Mouse (Mus musculus) forebrain, embryonic 14.5 days (tissue): ENCODE measurements around the gene Usp8. TPM values are rescaled to one million over a fixed set of nuclear protein-coding genes. Genes with fewer than 3 reads are reported as not detected.
A peak's percentile ranks its signal among the peaks of the same experiment; 100 is the strongest.

Experiments used
- ATAC-seq: fragments of 200-750 bp; cut with Nextera tagmentation; 2 replicates; pipeline ENCODE4 v1.8.0; 2017; ENCODE audit warnings: mild to moderate bottlenecking, moderate library complexity
- DNase-seq: peaks from one replicate; pipeline ENCODE4 v3.0.0-alpha.2; 2015; ENCODE audit warnings: low spot score
- H3K27ac ChIP-seq: fragments of 300-500 bp; sonication (generic); 2 replicates; pipeline ENCODE4 v1.5.1; 2014; ENCODE audit warnings: low read depth, mild to moderate bottlenecking, control low read depth, low read length, moderate library complexity
- H3K27me3 ChIP-seq: fragments of 300-500 bp; sonication (generic); replicated peaks from 2 replicates; pipeline ENCODE4 v1.6.1; 2014; ENCODE audit warnings: low read length, control low read depth, mixed read lengths; ENCODE audit not compliant: control insufficient read depth, insufficient read depth
- H3K36me3 ChIP-seq: fragments of 300-500 bp; sonication (generic); 2 replicates; pipeline ENCODE4 v1.6.1; 2014; ENCODE audit warnings: low read length, control low read depth; ENCODE audit not compliant: control insufficient read depth, insufficient read depth
- H3K4me1 ChIP-seq: fragments of 300-500 bp; sonication (generic); 2 replicates; pipeline ENCODE4 v1.6.1; 2014; ENCODE audit warnings: antibody characterized with exemption, low read length, control low read depth; ENCODE audit not compliant: control insufficient read depth, insufficient read depth
- H3K4me2 ChIP-seq: fragments of 300-500 bp; sonication (generic); 2 replicates; pipeline ENCODE4 v1.6.1; 2014; ENCODE audit warnings: mild to moderate bottlenecking, control low read depth, low read length
- H3K4me3 ChIP-seq: fragments of 300-500 bp; sonication (generic); 2 replicates; pipeline ENCODE4 v1.5.1; 2014; ENCODE audit warnings: low read depth, low read length, control low read depth
- H3K9ac ChIP-seq: fragments of 300-500 bp; sonication (generic); 2 replicates; pipeline ENCODE4 v1.6.1; 2014; ENCODE audit warnings: mild to moderate bottlenecking, low read length, control low read depth, moderate library complexity
- H3K9me3 ChIP-seq: fragments of 300-500 bp; sonication (generic); replicated peaks from 2 replicates; pipeline ENCODE4 v1.6.1; 2016; ENCODE audit warnings: low read length, control low read depth, mixed read lengths; ENCODE audit not compliant: control insufficient read depth
- WGBS: fragments of 180-500 bp; shearing (Covaris S2); extraction: QIAGEN DNeasy Blood & Tissue Kit; methylation state at CpG from one replicate; pipeline ENCODE4 v1.1.7; 2014; 5-methylcytosine and 5-hydroxymethylcytosine counted together
- polyA plus RNA-seq: library from polyadenylated mRNA; unstranded; fragments of >200 nt; fragmentation: Nextera tagmentation; extraction: Ambion mirVana; gene quantifications from 2 replicates; pipeline ENCODE4 v1.2.1, GENCODE M21; 2014

Usp8 gene
- polyA plus RNA-seq, 1 experiment from 2014 or later: 28.8 TPM

DNA sequence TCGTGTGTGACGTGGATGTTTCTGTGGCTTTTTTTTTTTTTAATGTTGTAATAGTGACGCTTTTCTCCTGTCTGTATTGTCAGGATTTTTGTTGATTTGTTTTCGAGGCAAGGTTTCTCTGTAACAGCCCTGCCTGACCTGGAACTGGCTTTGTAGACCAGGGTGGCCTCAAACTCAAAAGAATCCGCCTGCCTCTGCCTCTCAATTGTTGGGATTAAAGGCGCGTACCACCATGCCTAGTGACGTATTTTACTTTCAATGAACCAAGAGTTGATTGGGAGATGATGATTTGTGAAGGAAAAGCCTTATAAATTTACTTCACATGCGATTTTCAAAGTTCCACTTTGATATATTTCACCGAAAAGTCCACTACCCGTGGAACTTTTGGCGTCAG lies 31.0 kb upstream of the Usp8 start, which contains the start of gene Gabpb1:
Gabpb1 (minus strand) TSS at position 216 of the 394 bp plus-strand sequence.
- Histone ChIP-seq H3K27ac (peak within 1 kb of the TSS; percentile 100), H3K4me3 (peak within 1 kb of the TSS; percentile 97), H3K4me2 (peak within 1 kb of the TSS; percentile 57), H3K27me3 (no peaks in the 10 kb centered on the region), H3K4me1 (peaks cover 27% of the 10 kb centered on the region), H3K9ac (peak within 1 kb of the TSS; percentile 99), H3K9me3 (no peaks in the 10 kb centered on the region; the same call in 1 of the 2 replicates), H3K36me3 (peaks cover 3% of the 10 kb centered on the region; the same call in 1 of the 2 replicates)
- ATAC-seq (no peak), DNase-seq (peak; percentile 25)
- WGBS: 24% methylated on average over 12 of the region's 12 CpGs

- H3K4me3 ChIP-seq: no peak overlapping the region
- peaks cover 3% of the 10 kb centered on the region for H3K36me3 ChIP-seq
Observed at GRCm38 (mm10) chr2:126677366-126677765, 29.8 kb upstream of the Usp8 start.

GRCm38 (mm10) chr2:126682333-126682732 lies 24.8 kb upstream of the Usp8 start:
- Histone ChIP-seq H3K27me3 (no peaks in the 10 kb centered on the region), H3K4me2 (no peak overlapping the region), H3K4me1 (no peaks in the 10 kb centered on the region), H3K9me3 (no peaks in the 10 kb centered on the region; the same call in 1 of the 2 replicates), H3K4me3 (no peak overlapping the region), H3K36me3 (peaks cover 9% of the 10 kb centered on the region), H3K9ac (no peak overlapping the region), H3K27ac (no peak overlapping the region)
- 97% methylated on average over 2 of the region's 2 CpGs for WGBS
- DNase-seq (no peak), ATAC-seq (no peak)

More at GRCm38 (mm10) chr2:126677366-126677765, 29.8 kb upstream of the Usp8 start:
- peaks cover 21% of the 10 kb centered on the region; the same call in 1 of the 2 replicates for H3K4me1 ChIP-seq
- H3K9me3 ChIP-seq: no peaks in the 10 kb centered on the region; the same call in 1 of the 2 replicates
- H3K9ac ChIP-seq: no peak overlapping the region
- no peak for DNase-seq
- 91% methylated on average over 1 of the region's 1 CpGs for WGBS
- no peak overlapping the region for H3K27ac ChIP-seq
- H3K4me2 ChIP-seq: no peak overlapping the region; the same call in 1 of the 2 replicates
- no peaks in the 10 kb centered on the region for H3K27me3 ChIP-seq
- ATAC-seq: no peak

GRCm38 (mm10) chr2:126682937-126683336 lies 24.2 kb upstream of the Usp8 start:
- ATAC-seq: no peak
- Histone ChIP-seq H3K36me3 (peaks cover 9% of the 10 kb centered on the region), H3K27ac (no peak overlapping the region), H3K4me2 (no peak overlapping the region), H3K9ac (no peak overlapping the region), H3K9me3 (no peaks in the 10 kb centered on the region; the same call in 1 of the 2 replicates), H3K4me1 (no peaks in the 10 kb centered on the region), H3K27me3 (no peaks in the 10 kb centered on the region), H3K4me3 (no peak overlapping the region)
- no peak for DNase-seq
- WGBS: 89% methylated on average over 1 of the region's 1 CpGs

GRCm38 (mm10) chr2:126691290-126691689 lies 15.8 kb upstream of the Usp8 start:
- no peak overlapping the region for H3K27ac ChIP-seq
- no peak overlapping the region for H3K9ac ChIP-seq
- ATAC-seq (no peak), DNase-seq (no peak)
- H3K4me3 ChIP-seq: no peak overlapping the region
- H3K36me3 ChIP-seq: no peaks in the 10 kb centered on the region
- no peak overlapping the region for H3K4me2 ChIP-seq
- no peaks in the 10 kb centered on the region for H3K27me3 ChIP-seq
- H3K9me3 ChIP-seq: no peaks in the 10 kb centered on the region
- 84% methylated on average over 3 of the region's 3 CpGs for WGBS
- H3K4me1 ChIP-seq: no peaks in the 10 kb centered on the region

DNA sequence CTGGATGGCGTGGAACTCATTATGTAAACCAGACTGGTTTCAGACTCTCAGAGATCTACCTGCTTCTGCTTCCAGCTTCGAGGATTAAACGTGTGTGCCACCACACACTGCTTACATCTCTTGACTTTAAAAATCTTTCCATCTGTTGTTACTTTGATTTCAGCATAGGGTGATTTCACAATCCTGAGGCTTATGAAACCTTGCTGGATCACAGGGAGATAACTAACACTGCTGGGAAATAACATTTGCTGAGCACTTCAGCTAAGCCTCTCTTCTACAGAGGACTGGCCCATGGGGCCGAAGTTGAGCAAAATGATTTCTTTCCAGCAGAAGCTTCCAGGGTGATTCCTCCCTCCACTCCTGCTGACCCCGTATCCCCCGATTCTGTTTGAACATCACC lies 11.8 kb upstream of the Usp8 start:
- H3K4me1 ChIP-seq: no peaks in the 10 kb centered on the region
- WGBS: 85% methylated on average over 6 of the region's 6 CpGs
- no peak overlapping the region for H3K4me2 ChIP-seq
- H3K9me3 ChIP-seq: no peaks in the 10 kb centered on the region
- H3K4me3 ChIP-seq: no peak overlapping the region
- DNase-seq (no peak), ATAC-seq (no peak)
- no peak overlapping the region for H3K27ac ChIP-seq
- no peaks in the 10 kb centered on the region for H3K36me3 ChIP-seq
- H3K27me3 ChIP-seq: no peaks in the 10 kb centered on the region
- H3K9ac ChIP-seq: no peak overlapping the region

DNA sequence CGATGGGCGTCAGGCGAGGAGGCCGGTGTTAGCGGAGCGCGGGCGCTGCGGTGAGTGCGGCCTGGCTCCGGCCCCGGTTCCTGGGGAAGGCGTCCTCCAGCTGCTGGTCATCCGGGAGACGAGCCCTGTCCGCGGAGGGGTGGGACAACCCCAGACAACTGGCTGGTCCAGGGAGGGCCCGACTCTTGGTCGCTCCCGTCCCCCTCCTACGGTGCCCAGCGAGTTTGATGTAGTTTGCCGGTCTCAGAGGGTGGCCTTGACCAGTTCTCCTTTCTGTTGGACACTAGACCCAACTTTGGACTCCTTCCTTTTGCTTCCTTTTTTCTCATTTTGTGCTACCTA lies 281 bp downstream of the Usp8 start:
- peak overlapping the region; percentile 75 for H3K4me3 ChIP-seq
- H3K36me3 ChIP-seq: no peaks in the 10 kb centered on the region
- H3K27me3 ChIP-seq: 0 out of 2 replicates have a peak, but pooled peaks cover 3% of the 10 kb centered on the region
- peak overlapping the region; percentile 87 for H3K9ac ChIP-seq
- H3K4me2 ChIP-seq: peak overlapping the region; percentile 74
- under 1% methylated on average over 22 of the region's 23 CpGs for WGBS
- H3K9me3 ChIP-seq: no peaks in the 10 kb centered on the region
- H3K27ac ChIP-seq: peak overlapping the region; percentile 79
- ATAC-seq: peak; percentile 80
- H3K4me1 ChIP-seq: peaks cover 4% of the 10 kb centered on the region; the same call in 1 of the 2 replicates
- DNase-seq: no peak

- peak overlapping the region; percentile 75; the same call in 1 of the 2 replicates for H3K4me3 ChIP-seq
- 81% methylated on average over 4 of the region's 4 CpGs for WGBS
Observed at GRCm38 (mm10) chr2:126708361-126708760, 1.2 kb downstream of the Usp8 start.

GRCm38 (mm10) chr2:126712526-126712925 lies 5.4 kb downstream of the Usp8 start:
- no peak for ATAC-seq
- no peak overlapping the region for H3K4me2 ChIP-seq
- DNase-seq: no peak
- no peak overlapping the region for H3K9ac ChIP-seq
- no peak overlapping the region for H3K4me3 ChIP-seq
- no peaks in the 10 kb centered on the region for H3K9me3 ChIP-seq
- WGBS: 95% methylated on average over 5 of the region's 5 CpGs
- H3K36me3 ChIP-seq: no peaks in the 10 kb centered on the region
- no peak overlapping the region for H3K27ac ChIP-seq
- no peaks in the 10 kb centered on the region for H3K27me3 ChIP-seq
- peaks cover 4% of the 10 kb centered on the region; the same call in 1 of the 2 replicates for H3K4me1 ChIP-seq

More at GRCm38 (mm10) chr2:126708361-126708760, 1.2 kb downstream of the Usp8 start:
- Histone ChIP-seq H3K27ac (no peak overlapping the region), H3K36me3 (no peaks in the 10 kb centered on the region), H3K27me3 (0 out of 2 replicates have a peak, but pooled peaks cover 3% of the 10 kb centered on the region), H3K4me2 (peak overlapping the region; percentile 74), H3K4me1 (peaks cover 4% of the 10 kb centered on the region; the same call in 1 of the 2 replicates), H3K9ac (no peak overlapping the region), H3K9me3 (no peaks in the 10 kb centered on the region)
- DNase-seq (no peak), ATAC-seq (no peak)
